Mouse (Mus musculus) myocyte (in vitro differentiated cells): ENCODE data around the gene Gm10272.

Experiments used
- CEBPB ChIP-seq: IDR thresholded peaks from 2 replicates; pipeline ENCODE4 v1.6.1; 2011; ENCODE audit warnings: mild to moderate bottlenecking, moderate library complexity; ENCODE audit not compliant: poor library complexity, insufficient read depth, severe bottlenecking
- E2F4 ChIP-seq: IDR thresholded peaks from one replicate; pipeline ENCODE4 v1.6.1; 2011; ENCODE audit warnings: mild to moderate bottlenecking, control low read depth, moderate library complexity; ENCODE audit not compliant: insufficient read depth
- MAX ChIP-seq: IDR thresholded peaks from one replicate; pipeline ENCODE4 v1.6.1; 2011; ENCODE audit warnings: low read depth, mild to moderate bottlenecking, control low read depth
- MYOD1 ChIP-seq, 3 experiments: IDR thresholded peaks; one replicate each; pipeline ENCODE4 v1.6.1; 2011; ENCODE audit warnings: control low read depth in 2 of 3, low read depth in 2 of 3, mild to moderate bottlenecking in 2 of 3, moderate library complexity in 1 of 3; ENCODE audit not compliant: insufficient read length in 2 of 3, control insufficient read depth in 1 of 3
- MYOG ChIP-seq, 3 experiments: IDR thresholded peaks; one replicate each; pipeline ENCODE4 v1.6.1; 2011; ENCODE audit warnings: control low read depth in 2 of 3, low read depth in 2 of 3, mild to moderate bottlenecking in 2 of 3; ENCODE audit not compliant: insufficient read length in 2 of 3, control insufficient read depth in 1 of 3, insufficient read depth in 1 of 3
- POLR2A ChIP-seq: IDR thresholded peaks from one replicate; pipeline ENCODE4 v1.6.1; 2011; ENCODE audit warnings: low read depth, mild to moderate bottlenecking, control low read depth, moderate library complexity; ENCODE audit not compliant: insufficient read length
- POLR2AphosphoS2 ChIP-seq: IDR thresholded peaks from one replicate; pipeline ENCODE4 v1.6.1; 2011; ENCODE audit warnings: low read depth, control low read depth; ENCODE audit not compliant: insufficient read length
- SRF ChIP-seq: IDR thresholded peaks from one replicate; pipeline ENCODE4 v1.6.1; 2011; ENCODE audit warnings: low read depth; ENCODE audit not compliant: control insufficient read depth, insufficient read length
- TCF12 ChIP-seq: IDR thresholded peaks from one replicate; pipeline ENCODE4 v1.6.1; 2011; ENCODE audit warnings: mild to moderate bottlenecking, control low read depth; ENCODE audit not compliant: poor library complexity, insufficient read depth, severe bottlenecking
- USF1 ChIP-seq: IDR thresholded peaks from one replicate; pipeline ENCODE4 v1.6.1; 2011; ENCODE audit warnings: low read depth, mild to moderate bottlenecking, control low read depth, moderate library complexity

- TF ChIP-seq MYOG (IDR thresholded peaks at IDR 0.05; ENCODE audit: control insufficient read depth in 1 of 3, insufficient read depth in 1 of 3, insufficient read length in 2 of 3, low read depth in 2 of 3) (no peak), MYOD1 (IDR thresholded peaks at IDR 0.05; ENCODE audit: control insufficient read depth in 1 of 3, insufficient read length in 2 of 3, low read depth in 2 of 3) (no peak), E2F4 (no peak), POLR2A (no peak), USF1 (no peak), POLR2AphosphoS2 (no peak), CEBPB (no peak), TCF12 (no peak), MAX (no peak), SRF (no peak)
These were observed 22.8 kb downstream of the Gm10272 start for GRCm38 (mm10) chr10:77729241-77729640.
